Mouse (Mus musculus): ENCODE data around the gene Zfp706.
A peak's percentile ranks its signal among the peaks of the same experiment; 100 is the strongest.

GRCm38 (mm10) chr15:37007233-37007958 lies at the start of gene Zfp706:
- no peak for TF ChIP-seq CTCF (IDR thresholded peaks at IDR 0.05; ENCODE audit: insufficient read depth, low read length)
- peak; percentile 95 for TF ChIP-seq POLR2A (IDR thresholded peaks at IDR 0.05; ENCODE audit: borderline replicate concordance, extremely low read depth, low read depth, low read length)
